Mouse (Mus musculus) lung, postnatal 25 days (tissue): Measurements from ENCODE around the gene Mfn1.
A peak's percentile ranks its signal among the peaks of the same experiment; 100 is the strongest.

Experiments
- DNase-seq: peaks from one replicate; pipeline ENCODE4 v3.0.0; 2022; ENCODE audit warnings: low spot score

The Mfn1 gene

GRCm38 (mm10) chr3:32529303-32529898 lies at the start of gene Mfn1:
TSS of gene Mfn1 (plus strand) at chr3:32529465.
- peak; percentile 96 for DNase-seq

- DNase-seq, result no peak
Measured at GRCm38 (mm10) chr3:32479961-32480360, 49.3 kb upstream of the Mfn1 start.

GRCm38 (mm10) chr3:32483035-32483434 lies 46.2 kb upstream of the Mfn1 start:
- DNase-seq, result no peak

GRCm38 (mm10) chr3:32486543-32486942 lies 42.7 kb upstream of the Mfn1 start:
- no peak for DNase-seq

- no peak for DNase-seq
Measured at GRCm38 (mm10) chr3:32488172-32488571, 41.1 kb upstream of the Mfn1 start.

- DNase-seq, result peak; percentile 24
Measured at GRCm38 (mm10) chr3:32490076-32490927, 39.0 kb upstream of the Mfn1 start.

GRCm38 (mm10) chr3:32490928-32491315 lies 38.3 kb upstream of the Mfn1 start:
- DNase-seq, result no peak

- no peak for DNase-seq
Measured at GRCm38 (mm10) chr3:32492097-32493090, 36.9 kb upstream of the Mfn1 start, which contains the start of gene Kcnmb3. TSS of gene Kcnmb3 (minus strand) at chr3:32492231.

- DNase-seq, result no peak
Measured at GRCm38 (mm10) chr3:32494387-32495087, 34.7 kb upstream of the Mfn1 start.

- no peak for DNase-seq
Measured at GRCm38 (mm10) chr3:32495088-32495770, 34.0 kb upstream of the Mfn1 start.

- peak; percentile 15 for DNase-seq
Measured at GRCm38 (mm10) chr3:32495856-32496710, 33.2 kb upstream of the Mfn1 start.

- DNase-seq, result no peak
Measured at GRCm38 (mm10) chr3:32496711-32497070, 32.6 kb upstream of the Mfn1 start.

- DNase-seq, result no peak
Measured at GRCm38 (mm10) chr3:32500346-32500745, 28.9 kb upstream of the Mfn1 start.

GRCm38 (mm10) chr3:32505841-32506240 lies 23.4 kb upstream of the Mfn1 start:
- DNase-seq, result no peak

GRCm38 (mm10) chr3:32506366-32507225 lies 22.7 kb upstream of the Mfn1 start:
- peak; percentile 19 for DNase-seq

GRCm38 (mm10) chr3:32508666-32509324 lies 20.5 kb upstream of the Mfn1 start:
- peak; percentile 74 for DNase-seq

GRCm38 (mm10) chr3:32509496-32510374 lies 19.5 kb upstream of the Mfn1 start, which contains the start of gene Zfp639:
TSS of gene Zfp639 (plus strand) at chr3:32510259.
- no peak for DNase-seq
